Mouse (Mus musculus): ENCODE measurements around the gene Ttc28.

Gene Ttc28

GRCm38 (mm10) chr5:111331099-111331435 lies 451.5 kb downstream of the Ttc28 start:
- no peak for TF ChIP-seq GATA4 (IDR thresholded peaks at IDR 0.05; ENCODE audit: insufficient replicate concordance, low read length)

- TF ChIP-seq GATA4 (IDR thresholded peaks at IDR 0.05; ENCODE audit: insufficient replicate concordance, low read length) = no peak
Observed at GRCm38 (mm10) chr5:111335939-111336691, 456.5 kb downstream of the Ttc28 start.
